Mouse (Mus musculus): ENCODE results near the gene Cfap299. TPM values are rescaled to one million over a fixed set of nuclear protein-coding genes. Genes with fewer than 3 reads are reported as not detected.

Gene Cfap299
- polyA plus RNA-seq, 1 experiment from 2014 or later, result 0.59 TPM

GRCm38 (mm10) chr5:98578398-98578797 is 249.3 kb downstream of the Cfap299 start:
- ATAC-seq (ENCODE audit: low FRiP score, low TSS enrichment) (no peak), DNase-seq (no peak)
- H3K9me3 ChIP-seq (ENCODE audit: control insufficient read depth, low read length), result no peaks in the 10 kb centered on the region
- H3K9ac ChIP-seq (replicated peaks; ENCODE audit: low read length), result no peak overlapping the region
- no peaks in the 10 kb centered on the region for H3K36me3 ChIP-seq (ENCODE audit: control insufficient read depth, insufficient read depth, low read length)
- H3K4me2 ChIP-seq (ENCODE audit: low read length), result no peak overlapping the region
- 84% methylated on average over 2 of the region's 2 CpGs for whole genome bisulfite sequencing
- 0 out of 2 replicates have a peak, but pooled peaks cover 3% of the 10 kb centered on the region for H3K4me1 ChIP-seq (ENCODE audit: control insufficient read depth, insufficient read depth, low read length)
- no peak overlapping the region for H3K4me3 ChIP-seq (replicated peaks; ENCODE audit: low read depth, low read length)
- no peaks in the 10 kb centered on the region for H3K27me3 ChIP-seq (ENCODE audit: control insufficient read depth, insufficient read depth, low read length)
- H3K27ac ChIP-seq (replicated peaks; ENCODE audit: low read depth, low read length), result no peak overlapping the region

DNA sequence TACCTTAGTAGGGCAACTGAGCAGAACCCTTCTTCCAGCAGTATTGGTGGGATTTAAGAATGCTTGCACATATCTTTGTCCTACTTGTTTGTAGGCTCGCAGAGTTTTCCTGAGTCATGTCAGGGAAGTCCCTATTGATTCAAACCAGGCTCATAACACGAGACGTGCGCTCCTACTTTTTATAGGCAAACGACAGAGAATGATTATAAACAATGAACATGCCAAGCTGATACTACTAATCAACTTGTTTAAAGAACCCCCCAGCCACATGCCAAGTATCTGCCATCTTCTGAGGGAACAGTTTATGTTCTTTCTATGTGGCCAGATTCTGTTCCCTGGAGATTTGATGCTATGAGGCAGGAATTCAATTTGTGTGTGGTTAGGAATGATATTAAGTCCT is 251.7 kb downstream of the Cfap299 start:
- 82% methylated on average over 5 of the region's 5 CpGs for WGBS
- Histone ChIP-seq H3K9me3 (ENCODE audit: control insufficient read depth, low read length) (no peaks in the 10 kb centered on the region), H3K4me3 (replicated peaks; ENCODE audit: low read depth, low read length) (no peak overlapping the region), H3K27me3 (ENCODE audit: control insufficient read depth, insufficient read depth, low read length) (no peaks in the 10 kb centered on the region), H3K4me2 (ENCODE audit: low read length) (no peak overlapping the region), H3K9ac (replicated peaks; ENCODE audit: low read length) (no peak overlapping the region), H3K4me1 (ENCODE audit: control insufficient read depth, insufficient read depth, low read length) (0 out of 2 replicates have a peak, but pooled peaks cover under 1% of the 10 kb centered on the region), H3K27ac (replicated peaks; ENCODE audit: low read depth, low read length) (no peak overlapping the region), H3K36me3 (ENCODE audit: control insufficient read depth, insufficient read depth, low read length) (no peaks in the 10 kb centered on the region)
- ATAC-seq (ENCODE audit: low FRiP score, low TSS enrichment) (no peak), DNase-seq (no peak)

DNA sequence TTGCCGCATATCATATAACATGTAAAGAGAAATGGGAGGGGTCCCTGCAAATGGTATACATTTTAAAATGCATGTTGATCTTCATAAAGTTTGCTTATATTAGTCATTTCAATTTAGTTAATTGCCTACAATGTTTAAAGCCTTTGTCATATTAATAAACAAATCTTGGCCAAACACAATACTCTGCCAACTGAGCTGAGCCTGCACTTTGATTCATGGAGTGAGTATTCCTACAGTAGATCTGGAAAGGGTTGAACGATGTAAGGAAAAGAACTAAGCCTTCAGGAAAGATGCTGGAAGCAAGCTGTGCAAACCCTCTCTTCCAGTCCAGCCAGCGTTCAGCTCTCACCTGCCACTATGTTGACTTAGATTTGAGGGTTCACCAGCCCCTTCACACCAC is 252.9 kb downstream of the Cfap299 start:
- Histone ChIP-seq H3K4me1 (ENCODE audit: control insufficient read depth, insufficient read depth, low read length) (no peaks in the 10 kb centered on the region), H3K4me3 (replicated peaks; ENCODE audit: low read depth, low read length) (no peak overlapping the region), H3K4me2 (ENCODE audit: low read length) (no peak overlapping the region), H3K27me3 (ENCODE audit: control insufficient read depth, insufficient read depth, low read length) (no peaks in the 10 kb centered on the region), H3K36me3 (ENCODE audit: control insufficient read depth, insufficient read depth, low read length) (no peaks in the 10 kb centered on the region), H3K9me3 (ENCODE audit: control insufficient read depth, low read length) (no peaks in the 10 kb centered on the region), H3K9ac (replicated peaks; ENCODE audit: low read length) (no peak overlapping the region), H3K27ac (replicated peaks; ENCODE audit: low read depth, low read length) (no peak overlapping the region)
- 86% methylated on average over 3 of the region's 3 CpGs for WGBS
- DNase-seq, result no peak
- ATAC-seq (ENCODE audit: low FRiP score, low TSS enrichment), result no peak

DNA sequence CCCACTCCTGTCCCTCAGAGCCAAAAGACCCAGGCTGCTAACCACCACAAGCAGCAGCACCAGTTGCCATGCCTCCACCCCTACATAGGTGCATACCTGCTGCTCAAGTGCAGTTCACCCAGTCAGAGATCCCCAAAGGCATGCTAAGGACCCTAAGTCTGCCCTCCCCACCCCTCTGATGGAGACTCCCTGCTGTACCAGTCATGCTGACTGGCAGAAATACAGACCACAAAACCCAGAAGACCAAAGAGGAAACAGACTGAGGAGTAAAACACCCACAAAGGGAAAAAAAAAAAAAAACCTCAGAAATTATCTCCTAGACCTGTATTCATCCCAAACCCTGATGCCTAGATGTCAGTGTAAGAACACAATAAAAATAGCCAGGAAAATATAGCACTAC is 256.8 kb downstream of the Cfap299 start:
- H3K9me3 ChIP-seq (ENCODE audit: control insufficient read depth, low read length), result no peaks in the 10 kb centered on the region
- H3K9ac ChIP-seq (replicated peaks; ENCODE audit: low read length), result no peak overlapping the region
- no peak overlapping the region for H3K4me3 ChIP-seq (replicated peaks; ENCODE audit: low read depth, low read length)
- H3K27me3 ChIP-seq (ENCODE audit: control insufficient read depth, insufficient read depth, low read length), result no peaks in the 10 kb centered on the region
- DNase-seq, result no peak
- H3K36me3 ChIP-seq (ENCODE audit: control insufficient read depth, insufficient read depth, low read length), result no peaks in the 10 kb centered on the region
- no peaks in the 10 kb centered on the region for H3K4me1 ChIP-seq (ENCODE audit: control insufficient read depth, insufficient read depth, low read length)
- H3K27ac ChIP-seq (replicated peaks; ENCODE audit: low read depth, low read length), result no peak overlapping the region
- no peak overlapping the region for H3K4me2 ChIP-seq (ENCODE audit: low read length)
- no peak; the same call in 1 of the 2 replicates for ATAC-seq (ENCODE audit: low FRiP score, low TSS enrichment)

DNA sequence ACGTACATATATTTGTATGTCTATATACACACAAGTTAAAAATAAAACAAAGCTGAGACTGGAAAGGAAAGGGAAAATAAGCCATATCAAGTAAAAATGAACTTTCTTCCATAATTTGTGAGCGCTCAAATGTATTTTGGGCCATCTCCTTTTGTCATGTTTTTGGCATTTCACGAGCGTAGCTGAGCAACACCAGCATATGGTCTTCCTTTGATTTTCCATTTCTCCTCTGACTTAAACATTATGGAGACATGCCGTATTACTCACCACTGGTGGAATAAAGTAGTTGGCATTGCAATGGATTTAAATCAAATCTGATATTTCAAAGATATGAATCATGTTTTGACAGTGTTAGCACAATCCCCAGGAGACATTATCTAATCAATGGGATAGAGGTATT is 284.4 kb downstream of the Cfap299 start:
- no peaks in the 10 kb centered on the region for H3K9me3 ChIP-seq (ENCODE audit: control insufficient read depth, low read length)
- no peaks in the 10 kb centered on the region for H3K36me3 ChIP-seq (ENCODE audit: control insufficient read depth, insufficient read depth, low read length)
- H3K4me1 ChIP-seq (ENCODE audit: control insufficient read depth, insufficient read depth, low read length), result no peaks in the 10 kb centered on the region
- DNase-seq (no peak), ATAC-seq (ENCODE audit: low FRiP score, low TSS enrichment) (no peak)
- H3K27me3 ChIP-seq (ENCODE audit: control insufficient read depth, insufficient read depth, low read length), result no peaks in the 10 kb centered on the region
- H3K27ac ChIP-seq (replicated peaks; ENCODE audit: low read depth, low read length), result no peak overlapping the region
- no peak overlapping the region for H3K4me2 ChIP-seq (ENCODE audit: low read length)
- no peak overlapping the region for H3K9ac ChIP-seq (replicated peaks; ENCODE audit: low read length)
- no peak overlapping the region for H3K4me3 ChIP-seq (replicated peaks; ENCODE audit: low read depth, low read length)
- 94% methylated on average over 5 of the region's 5 CpGs for WGBS

- H3K27ac ChIP-seq (replicated peaks; ENCODE audit: low read depth, low read length), result no peak overlapping the region
- H3K4me1 ChIP-seq (ENCODE audit: control insufficient read depth, insufficient read depth, low read length), result no peaks in the 10 kb centered on the region
- H3K4me3 ChIP-seq (replicated peaks; ENCODE audit: low read depth, low read length), result no peak overlapping the region
- peak; percentile 49 for DNase-seq
- H3K4me2 ChIP-seq (ENCODE audit: low read length), result no peak overlapping the region
- 60% methylated on average over 3 of the region's 3 CpGs for WGBS
- no peaks in the 10 kb centered on the region for H3K36me3 ChIP-seq (ENCODE audit: control insufficient read depth, insufficient read depth, low read length)
- H3K9me3 ChIP-seq (ENCODE audit: control insufficient read depth, low read length), result no peaks in the 10 kb centered on the region
- no peak for ATAC-seq (ENCODE audit: low FRiP score, low TSS enrichment)
- H3K9ac ChIP-seq (replicated peaks; ENCODE audit: low read length), result no peak overlapping the region
- H3K27me3 ChIP-seq (ENCODE audit: control insufficient read depth, insufficient read depth, low read length), result no peaks in the 10 kb centered on the region
Observed at GRCm38 (mm10) chr5:98616902-98617301, 287.8 kb downstream of the Cfap299 start.

GRCm38 (mm10) chr5:98617416-98617815 is 288.3 kb downstream of the Cfap299 start:
- Histone ChIP-seq H3K27ac (replicated peaks; ENCODE audit: low read depth, low read length) (no peak overlapping the region), H3K9me3 (ENCODE audit: control insufficient read depth, low read length) (no peaks in the 10 kb centered on the region), H3K4me2 (ENCODE audit: low read length) (no peak overlapping the region), H3K9ac (replicated peaks; ENCODE audit: low read length) (no peak overlapping the region), H3K4me3 (replicated peaks; ENCODE audit: low read depth, low read length) (no peak overlapping the region), H3K36me3 (ENCODE audit: control insufficient read depth, insufficient read depth, low read length) (no peaks in the 10 kb centered on the region), H3K4me1 (ENCODE audit: control insufficient read depth, insufficient read depth, low read length) (no peaks in the 10 kb centered on the region), H3K27me3 (ENCODE audit: control insufficient read depth, insufficient read depth, low read length) (no peaks in the 10 kb centered on the region)
- no peak for ATAC-seq (ENCODE audit: low FRiP score, low TSS enrichment)
- WGBS, result 91% methylated on average over 4 of the region's 4 CpGs
- no peak for DNase-seq

GRCm38 (mm10) chr5:98650345-98650744 is 321.2 kb downstream of the Cfap299 start:
- Histone ChIP-seq H3K9ac (replicated peaks; ENCODE audit: low read length) (no peak overlapping the region), H3K9me3 (ENCODE audit: control insufficient read depth, low read length) (no peaks in the 10 kb centered on the region), H3K36me3 (ENCODE audit: control insufficient read depth, insufficient read depth, low read length) (no peaks in the 10 kb centered on the region), H3K4me2 (ENCODE audit: low read length) (no peak overlapping the region), H3K4me1 (ENCODE audit: control insufficient read depth, insufficient read depth, low read length) (no peaks in the 10 kb centered on the region), H3K27ac (replicated peaks; ENCODE audit: low read depth, low read length) (no peak overlapping the region), H3K27me3 (ENCODE audit: control insufficient read depth, insufficient read depth, low read length) (no peaks in the 10 kb centered on the region), H3K4me3 (replicated peaks; ENCODE audit: low read depth, low read length) (no peak overlapping the region)
- no peak for DNase-seq
- no peak for ATAC-seq (ENCODE audit: low FRiP score, low TSS enrichment)

- H3K4me3 ChIP-seq (replicated peaks; ENCODE audit: low read depth, low read length), result no peak overlapping the region
- WGBS, result 96% methylated on average over 5 of the region's 5 CpGs
- ATAC-seq (ENCODE audit: low FRiP score, low TSS enrichment) (no peak), DNase-seq (no peak)
- no peak overlapping the region for H3K9ac ChIP-seq (replicated peaks; ENCODE audit: low read length)
- H3K27me3 ChIP-seq (ENCODE audit: control insufficient read depth, insufficient read depth, low read length), result no peaks in the 10 kb centered on the region
- H3K4me1 ChIP-seq (ENCODE audit: control insufficient read depth, insufficient read depth, low read length), result no peaks in the 10 kb centered on the region
- H3K27ac ChIP-seq (replicated peaks; ENCODE audit: low read depth, low read length), result no peak overlapping the region
- H3K36me3 ChIP-seq (ENCODE audit: control insufficient read depth, insufficient read depth, low read length), result no peaks in the 10 kb centered on the region
- H3K9me3 ChIP-seq (ENCODE audit: control insufficient read depth, low read length), result no peaks in the 10 kb centered on the region
- H3K4me2 ChIP-seq (ENCODE audit: low read length), result no peak overlapping the region
Observed at GRCm38 (mm10) chr5:98651049-98651448, 321.9 kb downstream of the Cfap299 start.
